Mouse (Mus musculus) kidney, adult 2 months (tissue): ENCODE results near the gene Ranbp17. TPM values are rescaled to one million over a fixed set of nuclear protein-coding genes. Genes with fewer than 3 reads are reported as not detected.

Source experiments
- DNase-seq: peaks from one replicate; pipeline ENCODE4 v3.0.0; 2021
- H3K27ac ChIP-seq: fragments of 200-500 bp; 2 replicates; pipeline ENCODE4 v1.5.1; 2012; ENCODE audit warnings: low read depth, low read length, control low read depth, inconsistent platforms; ENCODE audit not compliant: insufficient read depth
- H3K27me3 ChIP-seq: fragments of 200-500 bp; replicated peaks from 2 replicates; pipeline ENCODE4 v1.6.1; 2012; ENCODE audit warnings: mild to moderate bottlenecking, moderate library complexity, low read length, inconsistent platforms; ENCODE audit not compliant: control insufficient read depth, insufficient read depth
- H3K36me3 ChIP-seq: fragments of 200-500 bp; 2 replicates; pipeline ENCODE4 v1.6.1; 2012; ENCODE audit warnings: mild to moderate bottlenecking, moderate library complexity, low read length, inconsistent platforms; ENCODE audit not compliant: control insufficient read depth, insufficient read depth
- H3K4me1 ChIP-seq: fragments of 200-500 bp; 2 replicates; pipeline ENCODE4 v1.6.1; 2011; ENCODE audit warnings: low read length; ENCODE audit not compliant: control insufficient read depth, insufficient read depth
- H3K4me3 ChIP-seq: fragments of 200-500 bp; 2 replicates; pipeline ENCODE4 v1.5.1; 2011; ENCODE audit warnings: mild to moderate bottlenecking, low read depth, low read length, control low read depth; ENCODE audit not compliant: insufficient read depth
- CTCF ChIP-seq: fragments of 200-500 bp; conservative IDR thresholded peaks from 2 replicates; pipeline ENCODE4 v1.5.1; 2011; ENCODE audit warnings: low read depth, mild to moderate bottlenecking, control low read depth, low read length, moderate library complexity, mixed read lengths; ENCODE audit not compliant: insufficient read depth, insufficient read length
- POLR2A ChIP-seq: fragments of 200-500 bp; IDR thresholded peaks from one replicate; pipeline ENCODE4 v1.6.1; 2011; ENCODE audit warnings: low read depth, low read length, control low read depth
- WGBS: fragments of 180-500 bp; shearing (Covaris S2); methylation state at CpG from one replicate; pipeline ENCODE4 v1.1.7; 2018; 5-methylcytosine and 5-hydroxymethylcytosine counted together
- polyA plus RNA-seq: library from polyadenylated mRNA; depleted of rRNA; stranded (reverse); fragments of >200 nt; gene quantifications from 2 replicates; pipeline ENCODE4 v1.2.3, GENCODE M21; 2012

Gene Ranbp17
- polyA plus RNA-seq, 1 experiment: 0.45 TPM

GRCm38 (mm10) chr11:33274294-33274693 is 239.3 kb downstream of the Ranbp17 start:
- WGBS: 83% methylated on average over 1 of the region's 1 CpGs
- no peak for DNase-seq
- H3K27me3 ChIP-seq: no peaks in the 10 kb centered on the region
- no peak for TF ChIP-seq CTCF
- no peak for TF ChIP-seq POLR2A
- H3K36me3 ChIP-seq: no peaks in the 10 kb centered on the region
- no peak overlapping the region for H3K27ac ChIP-seq
- no peaks in the 10 kb centered on the region for H3K4me1 ChIP-seq
- H3K4me3 ChIP-seq: no peak overlapping the region

- no peak overlapping the region for H3K4me3 ChIP-seq
- no peaks in the 10 kb centered on the region for H3K4me1 ChIP-seq
- H3K36me3 ChIP-seq: no peaks in the 10 kb centered on the region
- DNase-seq: no peak
- no peaks in the 10 kb centered on the region for H3K27me3 ChIP-seq
- 83% methylated on average over 3 of the region's 3 CpGs for WGBS
- TF ChIP-seq CTCF (no peak), POLR2A (no peak)
- no peak overlapping the region for H3K27ac ChIP-seq
Measured at GRCm38 (mm10) chr11:33240295-33240694, 273.3 kb downstream of the Ranbp17 start.

- no peaks in the 10 kb centered on the region for H3K4me1 ChIP-seq
- H3K4me3 ChIP-seq: no peak overlapping the region
- no peaks in the 10 kb centered on the region for H3K27me3 ChIP-seq
- DNase-seq: no peak
- no peaks in the 10 kb centered on the region for H3K36me3 ChIP-seq
- no peak overlapping the region for H3K27ac ChIP-seq
- 71% methylated on average over 3 of the region's 3 CpGs for WGBS
- TF ChIP-seq CTCF (no peak), POLR2A (no peak)
Measured at GRCm38 (mm10) chr11:33234134-33234533, 279.4 kb downstream of the Ranbp17 start.

GRCm38 (mm10) chr11:33232056-33232455 is 281.5 kb downstream of the Ranbp17 start:
- no peak for TF ChIP-seq POLR2A
- TF ChIP-seq CTCF: no peak

GRCm38 (mm10) chr11:33228186-33228585 is 285.4 kb downstream of the Ranbp17 start:
- Histone ChIP-seq H3K27me3 (no peaks in the 10 kb centered on the region), H3K36me3 (no peaks in the 10 kb centered on the region), H3K4me3 (no peak overlapping the region), H3K27ac (no peak overlapping the region), H3K4me1 (no peaks in the 10 kb centered on the region)
- WGBS: 85% methylated on average over 2 of the region's 2 CpGs
- TF ChIP-seq CTCF (no peak), POLR2A (no peak)
- no peak for DNase-seq

More at GRCm38 (mm10) chr11:33232056-33232455, 281.5 kb downstream of the Ranbp17 start:
- WGBS: 91% methylated on average over 5 of the region's 5 CpGs
- Histone ChIP-seq H3K4me3 (no peak overlapping the region), H3K27ac (no peak overlapping the region), H3K4me1 (no peaks in the 10 kb centered on the region), H3K27me3 (no peaks in the 10 kb centered on the region), H3K36me3 (no peaks in the 10 kb centered on the region)
- DNase-seq: no peak

GRCm38 (mm10) chr11:33226516-33226915 is 287.0 kb downstream of the Ranbp17 start:
- no peaks in the 10 kb centered on the region for H3K36me3 ChIP-seq
- no peak for DNase-seq
- WGBS: 67% methylated on average over 8 of the region's 8 CpGs
- no peak overlapping the region for H3K4me3 ChIP-seq
- H3K27me3 ChIP-seq: no peaks in the 10 kb centered on the region
- H3K27ac ChIP-seq: no peak overlapping the region
- no peak for TF ChIP-seq CTCF
- TF ChIP-seq POLR2A: no peak
- no peaks in the 10 kb centered on the region for H3K4me1 ChIP-seq

GRCm38 (mm10) chr11:33221566-33222365 is 291.8 kb downstream of the Ranbp17 start:
- WGBS: 56% methylated on average over 11 of the region's 11 CpGs

More at GRCm38 (mm10) chr11:33221566-33222365, 291.8 kb downstream of the Ranbp17 start:
- Histone ChIP-seq H3K36me3 (no peaks in the 10 kb centered on the region), H3K4me3 (no peak overlapping the region), H3K4me1 (no peaks in the 10 kb centered on the region), H3K27me3 (no peaks in the 10 kb centered on the region), H3K27ac (no peak overlapping the region)
- TF ChIP-seq CTCF: no peak
- TF ChIP-seq POLR2A: no peak
- DNase-seq: no peak
